Mouse (Mus musculus): ENCODE measurements around the gene Olfr740.

The Olfr740 gene

DNA sequence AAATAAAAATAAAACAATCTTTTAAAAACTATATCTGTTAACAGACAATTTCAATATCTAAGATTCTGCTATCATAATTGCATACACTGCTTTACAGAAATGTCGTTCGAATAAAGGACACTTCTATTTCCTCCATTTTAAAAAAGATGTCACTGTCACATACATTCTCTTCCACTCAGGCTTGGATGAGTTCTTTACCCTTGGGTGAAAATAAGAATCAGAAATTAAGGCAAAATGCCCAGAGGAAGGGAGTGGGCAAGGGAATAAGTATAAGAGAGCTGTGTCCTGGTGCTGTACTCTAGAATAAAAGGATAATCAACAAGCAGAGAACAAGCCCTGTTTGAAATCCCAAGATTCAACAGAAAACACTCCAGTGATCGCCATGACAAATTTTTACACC lies at the start of gene Olfr740:
Gene Olfr740, plus strand, starts transcription at position 301 of the 400 bp plus-strand sequence.
- no peak for DNase-seq (ENCODE audit: low read depth, low spot score)

DNA sequence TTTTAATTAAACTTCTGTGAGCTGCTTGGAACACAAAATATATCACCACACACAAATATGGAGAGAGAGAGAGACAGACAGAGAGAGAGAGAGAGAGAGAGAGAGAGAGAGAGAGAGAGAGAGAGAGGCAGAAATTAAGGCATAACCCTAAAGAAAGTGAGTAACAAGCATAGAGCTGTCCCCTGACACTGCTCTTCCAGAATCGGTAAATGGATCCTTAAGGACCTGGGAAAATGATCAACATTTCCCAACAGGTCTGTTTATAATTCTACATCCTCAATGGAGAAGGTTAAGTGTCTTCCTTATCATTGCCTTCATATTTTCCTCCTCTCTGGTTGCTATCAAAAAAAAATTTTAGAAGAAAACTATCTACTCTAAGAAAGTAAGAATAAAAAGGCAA lies 38.1 kb upstream of the Olfr740 start, which contains the start of gene Olfr738:
Gene Olfr738, plus strand, starts transcription at position 301 of the 400 bp plus-strand sequence.
- no peak for DNase-seq (ENCODE audit: low read depth, low spot score)

DNA sequence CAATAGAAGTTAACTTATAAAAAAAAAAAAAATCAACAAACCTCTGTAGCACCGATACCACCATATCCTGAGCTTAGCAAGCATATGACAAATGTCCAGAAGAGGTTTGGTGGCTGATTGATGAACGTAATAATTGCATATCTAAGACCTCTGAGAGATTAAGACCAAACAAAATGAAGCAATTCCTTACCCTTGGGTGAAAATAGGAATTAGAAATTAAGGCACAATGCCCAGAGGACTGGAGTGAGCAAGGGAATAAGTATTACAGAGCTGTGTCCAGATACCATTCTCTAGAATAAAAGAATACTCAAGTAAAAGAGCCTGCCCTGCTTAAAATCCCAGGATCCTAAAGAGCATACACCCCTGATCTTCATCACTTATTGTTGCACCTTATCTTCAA lies 27.0 kb upstream of the Olfr740 start, which contains the start of gene Olfr739:
Gene Olfr739, plus strand, starts transcription at position 301 of the 400 bp plus-strand sequence.
- no peak for DNase-seq (ENCODE audit: low read depth, low spot score)

GRCm38 (mm10) chr14:50472438-50472837 lies 27.1 kb downstream of the Olfr740 start, which contains the start of gene Olfr741:
Gene Olfr741, plus strand, starts transcription at chr14:50472738.
- DNase-seq (ENCODE audit: low read depth, low spot score), result no peak

- no peak for DNase-seq (ENCODE audit: low read depth, low spot score)
These were observed 33.1 kb downstream of the Olfr740 start for GRCm38 (mm10) chr14:50478406-50478805.

- DNase-seq (ENCODE audit: low read depth, low spot score), result no peak
These were observed 58.0 kb downstream of the Olfr740 start, which contains the start of gene Olfr742 for GRCm38 (mm10) chr14:50503300-50503699. Gene Olfr742, plus strand, starts transcription at chr14:50503600.
